Mouse (Mus musculus) forebrain, embryonic 15.5 days (tissue): ENCODE results near the gene Btrc. TPM values are rescaled to one million over a fixed set of nuclear protein-coding genes. Genes with fewer than 3 reads are reported as not detected.
A peak's percentile ranks its signal among the peaks of the same experiment; 100 is the strongest.

ENCODE experiments used
- ATAC-seq: fragments of 200-750 bp; cut with Nextera tagmentation; replicated peaks from 2 replicates; pipeline ENCODE4 v1.8.0; 2017; ENCODE audit warnings: mild to moderate bottlenecking, moderate TSS enrichment, moderate library complexity
- H3K27ac ChIP-seq: fragments of 300-500 bp; sonication (generic); replicated peaks from 2 replicates; pipeline ENCODE4 v1.5.1; 2015; ENCODE audit warnings: mild to moderate bottlenecking, inconsistent platforms
- H3K27me3 ChIP-seq: fragments of 300-500 bp; sonication (generic); 2 replicates; pipeline ENCODE4 v1.6.1; 2015; ENCODE audit warnings: inconsistent platforms
- H3K36me3 ChIP-seq: fragments of 300-500 bp; sonication (generic); 2 replicates; pipeline ENCODE4 v1.6.1; 2015; ENCODE audit warnings: mild to moderate bottlenecking, inconsistent platforms
- H3K4me1 ChIP-seq: fragments of 300-500 bp; sonication (generic); 2 replicates; pipeline ENCODE4 v1.6.1; 2015; ENCODE audit warnings: inconsistent platforms
- H3K4me2 ChIP-seq: fragments of 300-500 bp; sonication (generic); replicated peaks from 2 replicates; pipeline ENCODE4 v1.6.1; 2015; ENCODE audit warnings: mild to moderate bottlenecking, inconsistent platforms
- H3K4me3 ChIP-seq: fragments of 300-500 bp; sonication (generic); 2 replicates; pipeline ENCODE4 v1.5.1; 2015; ENCODE audit warnings: mild to moderate bottlenecking, inconsistent platforms
- H3K9ac ChIP-seq: fragments of 300-500 bp; sonication (generic); replicated peaks from 2 replicates; pipeline ENCODE4 v1.6.1; 2015; ENCODE audit warnings: mild to moderate bottlenecking, inconsistent platforms
- H3K9me3 ChIP-seq: fragments of 300-500 bp; sonication (generic); 2 replicates; pipeline ENCODE4 v1.6.1; 2016; ENCODE audit warnings: inconsistent platforms
- WGBS: fragments of 180-500 bp; shearing (Covaris S2); methylation state at CpG from one replicate; pipeline ENCODE4 v1.1.7; 2015; ENCODE audit warnings: mixed read lengths; 5-methylcytosine and 5-hydroxymethylcytosine counted together
- polyA plus RNA-seq: library from polyadenylated mRNA; unstranded; fragments of >200 nt; fragmentation: Nextera tagmentation; extraction: Ambion mirVana; gene quantifications from 2 replicates; pipeline ENCODE4 v1.2.1, GENCODE M21; 2015

Gene Btrc
- polyA plus RNA-seq, 1 experiment from 2014 or later, result 63.7 TPM

- WGBS, result 89% methylated on average over 7 of the region's 7 CpGs
- Histone ChIP-seq H3K4me3 (no peak overlapping the region), H3K9me3 (no peaks in the 10 kb centered on the region), H3K36me3 (peaks cover 36% of the 10 kb centered on the region), H3K27me3 (no peaks in the 10 kb centered on the region), H3K27ac (no peak overlapping the region), H3K4me2 (no peak overlapping the region), H3K9ac (no peak overlapping the region), H3K4me1 (no peaks in the 10 kb centered on the region)
- no peak for ATAC-seq
These were observed 163.8 kb downstream of the Btrc start for GRCm38 (mm10) chr19:45527382-45527781.

- Histone ChIP-seq H3K27ac (no peak overlapping the region), H3K9ac (no peak overlapping the region), H3K4me3 (no peak overlapping the region), H3K9me3 (no peaks in the 10 kb centered on the region), H3K27me3 (no peaks in the 10 kb centered on the region), H3K36me3 (peaks cover 36% of the 10 kb centered on the region), H3K4me1 (no peaks in the 10 kb centered on the region), H3K4me2 (no peak overlapping the region)
- WGBS, result 94% methylated on average over 10 of the region's 10 CpGs
- ATAC-seq, result no peak
These were observed 164.5 kb downstream of the Btrc start for GRCm38 (mm10) chr19:45527931-45528534.

- Histone ChIP-seq H3K27ac (no peak overlapping the region), H3K9me3 (no peaks in the 10 kb centered on the region), H3K4me1 (peaks cover 1% of the 10 kb centered on the region; the same call in 1 of the 2 replicates), H3K4me2 (no peak overlapping the region), H3K27me3 (no peaks in the 10 kb centered on the region), H3K4me3 (no peak overlapping the region), H3K36me3 (peaks cover 30% of the 10 kb centered on the region), H3K9ac (no peak overlapping the region)
- 92% methylated on average over 5 of the region's 5 CpGs for WGBS
- no peak for ATAC-seq
These were observed 165.8 kb downstream of the Btrc start for GRCm38 (mm10) chr19:45529294-45529693.

DNA sequence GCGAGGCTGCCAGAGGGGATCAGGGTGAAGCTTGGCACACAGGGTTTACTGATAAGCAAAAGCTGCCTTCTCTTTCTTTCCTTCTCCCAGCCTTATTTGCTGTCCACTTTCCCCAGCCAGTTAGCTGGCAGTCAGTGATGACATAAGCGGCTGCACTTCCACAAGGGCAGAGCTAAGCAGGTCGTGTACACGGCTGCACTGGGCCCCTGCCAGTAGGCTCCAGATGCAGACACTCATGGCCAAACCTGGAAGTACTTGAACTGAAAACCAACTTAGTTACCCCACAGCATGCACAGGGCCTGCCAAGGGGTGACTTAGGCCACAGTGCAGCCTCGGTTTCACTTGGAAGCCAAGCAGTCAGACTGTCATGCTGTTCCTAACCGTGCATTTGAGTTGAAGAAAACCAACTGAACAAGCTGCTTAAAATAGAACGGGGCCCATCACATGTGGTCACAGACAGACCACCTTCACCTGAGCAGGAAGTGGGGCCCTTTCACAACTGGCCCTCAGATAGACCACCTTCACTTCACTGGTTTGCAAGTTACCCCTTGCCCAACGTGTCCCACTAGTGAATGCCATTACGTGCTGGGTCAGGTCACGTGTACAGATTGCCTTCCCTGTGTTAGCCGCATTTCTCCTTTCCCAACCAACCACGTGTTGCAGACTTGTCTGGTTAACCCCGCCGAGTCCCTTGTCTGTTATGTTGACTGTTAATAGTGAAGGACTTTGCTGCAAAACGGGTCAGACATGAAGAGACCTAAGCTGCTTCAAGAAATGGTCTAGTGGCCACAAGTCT is 166.9 kb downstream of the Btrc start:
- H3K9me3 ChIP-seq, result no peaks in the 10 kb centered on the region
- H3K36me3 ChIP-seq, result peaks cover 30% of the 10 kb centered on the region
- WGBS, result 85% methylated on average over 15 of the region's 15 CpGs
- no peak overlapping the region for H3K4me2 ChIP-seq
- H3K27me3 ChIP-seq, result no peaks in the 10 kb centered on the region
- H3K27ac ChIP-seq, result no peak overlapping the region
- H3K4me1 ChIP-seq, result peaks cover 7% of the 10 kb centered on the region; the same call in 1 of the 2 replicates
- no peak for ATAC-seq
- no peak overlapping the region for H3K9ac ChIP-seq
- no peak overlapping the region for H3K4me3 ChIP-seq

GRCm38 (mm10) chr19:45531554-45531953 is 168.0 kb downstream of the Btrc start:
- Histone ChIP-seq H3K4me3 (no peak overlapping the region), H3K36me3 (peaks cover 30% of the 10 kb centered on the region), H3K4me1 (peaks cover 7% of the 10 kb centered on the region; the same call in 1 of the 2 replicates), H3K4me2 (no peak overlapping the region), H3K9ac (no peak overlapping the region), H3K9me3 (no peaks in the 10 kb centered on the region), H3K27ac (no peak overlapping the region), H3K27me3 (no peaks in the 10 kb centered on the region)
- WGBS, result 60% methylated on average over 6 of the region's 6 CpGs
- no peak for ATAC-seq

GRCm38 (mm10) chr19:45533617-45534016 is 170.1 kb downstream of the Btrc start:
- ATAC-seq, result no peak

DNA sequence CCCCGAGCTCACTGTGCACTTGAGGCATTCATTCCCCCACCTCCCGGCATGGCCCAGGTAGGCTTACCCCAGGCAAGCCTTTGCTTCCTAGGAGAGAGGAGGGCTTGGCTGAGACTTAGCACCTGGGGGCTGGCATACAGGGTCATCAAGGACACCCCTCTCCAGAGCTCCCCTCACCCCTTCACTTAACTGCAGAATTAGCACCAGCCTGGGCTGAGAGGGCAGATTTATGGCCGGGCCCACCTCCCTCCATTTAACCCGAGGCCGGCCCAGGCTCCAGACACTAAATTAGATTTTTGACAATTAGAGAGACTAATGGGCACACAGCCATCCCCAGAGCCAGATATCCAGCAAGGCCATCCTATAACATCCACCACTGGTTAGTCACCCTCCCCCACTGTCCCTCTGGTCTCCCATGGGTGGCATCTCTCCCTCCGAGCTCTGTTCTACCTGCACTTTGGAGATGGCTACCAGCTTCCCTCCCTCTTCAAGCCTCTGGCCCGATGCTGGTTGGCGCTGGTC is 171.7 kb downstream of the Btrc start:
- Histone ChIP-seq H3K9ac (no peak overlapping the region), H3K27me3 (no peaks in the 10 kb centered on the region), H3K36me3 (peaks cover 2% of the 10 kb centered on the region; the same call in 1 of the 2 replicates), H3K4me3 (no peak overlapping the region), H3K4me2 (no peak overlapping the region), H3K27ac (no peak overlapping the region), H3K9me3 (no peaks in the 10 kb centered on the region), H3K4me1 (peaks cover 8% of the 10 kb centered on the region; the same call in 1 of the 2 replicates)
- ATAC-seq, result no peak
- 87% methylated on average over 8 of the region's 8 CpGs for WGBS

More at GRCm38 (mm10) chr19:45533617-45534016, 170.1 kb downstream of the Btrc start:
- Histone ChIP-seq H3K4me2 (no peak overlapping the region), H3K36me3 (peaks cover 16% of the 10 kb centered on the region), H3K4me3 (no peak overlapping the region), H3K9me3 (no peaks in the 10 kb centered on the region), H3K27ac (no peak overlapping the region), H3K9ac (no peak overlapping the region), H3K4me1 (peaks cover 7% of the 10 kb centered on the region; the same call in 1 of the 2 replicates), H3K27me3 (no peaks in the 10 kb centered on the region)
- 64% methylated on average over 7 of the region's 7 CpGs for WGBS

DNA sequence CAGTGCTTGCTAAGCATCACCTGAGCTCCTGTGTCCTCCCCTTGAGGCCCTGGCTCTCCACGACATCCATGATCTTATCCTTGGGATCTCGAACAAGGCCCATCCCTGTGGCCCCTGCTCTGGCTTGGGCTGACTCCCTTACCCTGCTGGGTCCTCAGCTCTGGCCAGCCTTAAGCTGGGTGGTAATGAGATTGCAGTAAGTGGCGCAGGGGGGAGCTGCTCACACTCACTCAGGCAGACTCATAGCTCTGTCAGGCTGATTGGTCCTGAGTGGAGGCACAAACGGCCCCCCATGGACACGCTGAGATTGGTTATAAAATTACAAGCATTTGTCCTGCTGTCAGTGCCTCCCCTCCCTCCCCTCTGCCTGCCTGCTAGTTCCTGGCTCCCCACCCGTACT is 172.4 kb downstream of the Btrc start:
- Histone ChIP-seq H3K9ac (no peak overlapping the region), H3K4me3 (no peak overlapping the region), H3K9me3 (no peaks in the 10 kb centered on the region), H3K4me1 (peaks cover 14% of the 10 kb centered on the region), H3K27me3 (no peaks in the 10 kb centered on the region), H3K27ac (no peak overlapping the region), H3K36me3 (no peaks in the 10 kb centered on the region), H3K4me2 (no peak overlapping the region)
- ATAC-seq, result no peak
- 70% methylated on average over 6 of the region's 6 CpGs for WGBS

DNA sequence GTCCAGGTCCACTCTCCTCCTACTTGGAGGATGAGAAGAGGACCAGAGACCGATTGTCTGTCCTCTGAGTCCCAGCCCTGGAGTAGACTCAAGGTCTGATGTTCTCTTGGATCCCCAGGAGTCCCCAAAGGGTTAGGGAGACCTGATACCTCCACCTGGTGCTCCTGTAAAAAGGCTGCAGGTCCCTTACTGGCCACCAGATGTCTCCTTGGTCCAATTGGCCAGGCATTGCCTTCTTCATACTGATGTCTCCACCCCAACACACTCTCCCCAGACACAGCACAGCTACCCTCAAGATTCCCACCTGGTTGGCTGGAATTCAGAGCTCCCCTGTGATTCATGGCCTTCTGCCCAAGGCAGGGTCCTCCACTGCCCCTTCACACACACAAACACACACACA is 174.0 kb downstream of the Btrc start:
- no peak overlapping the region for H3K4me2 ChIP-seq
- peaks cover under 1% of the 10 kb centered on the region; the same call in 1 of the 2 replicates for H3K27me3 ChIP-seq
- H3K36me3 ChIP-seq, result no peaks in the 10 kb centered on the region
- no peak overlapping the region for H3K4me3 ChIP-seq
- H3K9me3 ChIP-seq, result no peaks in the 10 kb centered on the region
- no peak for ATAC-seq
- 55% methylated on average over 1 of the region's 1 CpGs for WGBS
- peaks cover 21% of the 10 kb centered on the region for H3K4me1 ChIP-seq
- no peak overlapping the region for H3K9ac ChIP-seq
- H3K27ac ChIP-seq, result no peak overlapping the region

GRCm38 (mm10) chr19:45540657-45541408 is 177.3 kb downstream of the Btrc start:
- no peaks in the 10 kb centered on the region for H3K9me3 ChIP-seq
- peak overlapping the region; percentile 58 for H3K4me2 ChIP-seq
- peak overlapping the region; percentile 41 for H3K4me3 ChIP-seq
- 16% methylated on average over 8 of the region's 8 CpGs for WGBS
- peaks cover 23% of the 10 kb centered on the region for H3K27me3 ChIP-seq
- peaks cover 25% of the 10 kb centered on the region for H3K4me1 ChIP-seq
- H3K9ac ChIP-seq, result peak overlapping the region; percentile 47
- H3K36me3 ChIP-seq, result no peaks in the 10 kb centered on the region
- peak; percentile 12 for ATAC-seq
- H3K27ac ChIP-seq, result 0 out of 2 replicates have a peak overlapping the region, but pooled peaks have one; percentile 38

DNA sequence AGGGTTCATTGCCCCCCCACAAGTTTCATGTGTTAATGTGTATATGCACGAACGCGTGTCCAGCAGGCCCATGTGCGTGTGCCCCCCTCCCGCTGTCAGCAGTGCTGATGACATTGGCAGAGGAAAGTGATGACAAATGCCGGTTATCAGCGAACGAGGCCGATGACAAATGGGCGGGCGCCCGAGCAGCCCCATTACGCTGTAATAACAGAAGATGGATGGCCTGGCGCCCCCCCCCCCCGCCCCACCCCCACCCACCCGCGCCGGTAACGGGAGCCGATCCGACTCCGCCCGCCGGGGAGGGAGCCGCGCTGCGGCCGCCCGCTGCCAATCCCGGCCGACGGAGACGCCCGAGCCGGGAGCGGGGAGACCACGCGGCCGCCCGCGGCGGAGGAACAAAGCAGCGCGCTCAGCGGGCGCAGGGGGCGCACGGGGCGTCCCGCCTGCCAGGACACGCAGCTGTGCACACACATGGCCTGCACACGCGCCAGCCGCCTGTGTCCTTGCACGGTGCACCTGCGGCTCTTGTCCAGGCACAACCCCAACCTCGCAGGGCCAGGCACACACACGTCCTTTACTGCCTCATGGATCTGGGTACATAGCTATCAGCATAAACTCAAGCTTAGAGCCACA is 178.0 kb downstream of the Btrc start:
- Histone ChIP-seq H3K4me2 (peak overlapping the region; percentile 58), H3K27me3 (peaks cover 30% of the 10 kb centered on the region), H3K9me3 (no peaks in the 10 kb centered on the region), H3K4me1 (peaks cover 25% of the 10 kb centered on the region), H3K9ac (peak overlapping the region; percentile 47), H3K36me3 (no peaks in the 10 kb centered on the region), H3K4me3 (peak overlapping the region; percentile 41), H3K27ac (peak overlapping the region; percentile 38; the same call in 1 of the 2 replicates)
- under 1% methylated on average over 45 of the region's 58 CpGs for WGBS
- peak; percentile 59 for ATAC-seq
